Mouse (Mus musculus) layer of hippocampus, postnatal 10 days (tissue): ENCODE measurements around the gene Gm21822. TPM values are rescaled to one million over a fixed set of nuclear protein-coding genes. Genes with fewer than 3 reads are reported as not detected.
"Not testable (repeated sequence)": the region's sequence is repeated elsewhere in the genome, so short reads cannot be mapped to it uniquely, and the experiment has no call there.

ENCODE experiments used
- DNase-seq, 2 experiments: peaks; one replicate each; pipeline ENCODE4 v3.0.0; 2021; ENCODE audit warnings: low spot score in 2 of 2
- long read RNA-seq: library from polyadenylated mRNA; stranded (forward); transcript quantifications from one replicate; pipeline ENCODE4 v2.0.0, GENCODE M21; 2023
- total RNA-seq, 2 experiments: library from RNA; stranded (reverse); gene quantifications; 2 replicates each; pipeline ENCODE4 v1.2.3; 2021

Gm21822 gene
- not detected for total RNA-seq
- long read RNA-seq: 0 reads

GRCm38 (mm10) chrY:18654182-18654581 is at the start of gene Gm21822:
Gene Gm21822, plus strand, starts transcription at chrY:18654482.
- not testable (repeated sequence) for DNase-seq
